Mouse (Mus musculus) limb, embryonic 14.5 days (tissue): Measurements from ENCODE around the gene Olfr93. TPM values are rescaled to one million over a fixed set of nuclear protein-coding genes. Genes with fewer than 3 reads are reported as not detected.
"Not testable (repeated sequence)": the region's sequence is repeated elsewhere in the genome, so short reads cannot be mapped to it uniquely, and the experiment has no call there.

Experiments
- ATAC-seq: fragments of 200-750 bp; cut with Nextera tagmentation; 2 replicates; pipeline ENCODE4 v1.8.0; 2017; ENCODE audit warnings: low read depth, moderate number of reproducible peaks, moderate TSS enrichment; ENCODE audit not compliant: low FRiP score
- DNase-seq: peaks from one replicate; pipeline ENCODE4 v3.0.0-alpha.2; 2015; ENCODE audit warnings: low spot score
- H3K27ac ChIP-seq: fragments of 300-500 bp; sonication (generic); replicated peaks from 2 replicates; pipeline ENCODE4 v1.5.1; 2014; ENCODE audit warnings: low read depth, mild to moderate bottlenecking, low read length, moderate library complexity, mixed read lengths
- H3K27me3 ChIP-seq: fragments of 300-500 bp; sonication (generic); 2 replicates; pipeline ENCODE4 v1.6.1; 2014; ENCODE audit warnings: low read length, mixed read lengths; ENCODE audit not compliant: control insufficient read depth, insufficient read depth
- H3K36me3 ChIP-seq: fragments of 300-500 bp; sonication (generic); 2 replicates; pipeline ENCODE4 v1.6.1; 2014; ENCODE audit warnings: mild to moderate bottlenecking, low read length, moderate library complexity, mixed read lengths; ENCODE audit not compliant: control insufficient read depth, insufficient read depth
- H3K4me1 ChIP-seq: fragments of 300-500 bp; sonication (generic); 2 replicates; pipeline ENCODE4 v1.6.1; 2014; ENCODE audit warnings: antibody characterized with exemption, low read length, mixed read lengths; ENCODE audit not compliant: control insufficient read depth, insufficient read depth
- H3K4me2 ChIP-seq: fragments of 300-500 bp; sonication (generic); replicated peaks from 2 replicates; pipeline ENCODE4 v1.6.1; 2014; ENCODE audit warnings: low read depth, mild to moderate bottlenecking, low read length, moderate library complexity; ENCODE audit not compliant: severe bottlenecking
- H3K4me3 ChIP-seq: fragments of 300-500 bp; sonication (generic); replicated peaks from 2 replicates; pipeline ENCODE4 v1.5.1; 2014; ENCODE audit warnings: low read length
- H3K9ac ChIP-seq: fragments of 300-500 bp; sonication (generic); 2 replicates; pipeline ENCODE4 v1.6.1; 2014; ENCODE audit warnings: mild to moderate bottlenecking, low read depth, low read length, moderate library complexity; ENCODE audit not compliant: severe bottlenecking
- H3K9me3 ChIP-seq: fragments of 300-500 bp; sonication (generic); 2 replicates; pipeline ENCODE4 v1.6.1; 2016; ENCODE audit warnings: low read length; ENCODE audit not compliant: control insufficient read depth
- POLR2A ChIP-seq: fragments of 200-500 bp; IDR thresholded peaks from 2 replicates; pipeline ENCODE4 v1.8.0; 2012; ENCODE audit warnings: inconsistent platforms, mild to moderate bottlenecking, moderate library complexity, borderline replicate concordance; ENCODE audit not compliant: insufficient read depth, insufficient read length; ENCODE audit errors: extremely low read depth
- WGBS: fragments of 180-500 bp; shearing (Covaris S2); extraction: QIAGEN DNeasy Blood & Tissue Kit; methylation state at CpG from one replicate; pipeline ENCODE4 v1.1.7; 2014; 5-methylcytosine and 5-hydroxymethylcytosine counted together
- polyA plus RNA-seq, 2 experiments: library from polyadenylated mRNA; depleted of rRNA in 1 of 2; stranded (reverse) in 1 of 2; unstranded in 1 of 2; fragments of >200 nt; fragmentation: Nextera tagmentation in 1 of 2; extraction: Ambion mirVana in 1 of 2; gene quantifications; 2 replicates each; pipeline versions ENCODE4 v1.2.1 to v1.2.3; 2012 to 2014

Olfr93 gene
- polyA plus RNA-seq, 2 experiments, result not detected

- Histone ChIP-seq H3K9me3 (no peaks in the 10 kb centered on the region), H3K9ac (no peak overlapping the region), H3K27me3 (peaks cover 28% of the 10 kb centered on the region), H3K27ac (no peak overlapping the region), H3K4me3 (no peak overlapping the region), H3K36me3 (no peaks in the 10 kb centered on the region), H3K4me1 (no peaks in the 10 kb centered on the region), H3K4me2 (no peak overlapping the region)
- ATAC-seq (no peak), DNase-seq (no peak)
- 84% methylated on average over 5 of the region's 5 CpGs for WGBS
- no peak for TF ChIP-seq POLR2A
Observed at GRCm38 (mm10) chr17:37194782-37195181, 33.5 kb upstream of the Olfr93 start.

GRCm38 (mm10) chr17:37193656-37194055 is 32.4 kb upstream of the Olfr93 start, which contains the start of gene Ubd:
Gene Ubd, plus strand, starts transcription at chr17:37193892.
- 89% methylated on average over 2 of the region's 2 CpGs for WGBS
- no peaks in the 10 kb centered on the region for H3K9me3 ChIP-seq
- no peak within 1 kb of the TSS for H3K4me3 ChIP-seq
- no peak within 1 kb of the TSS for H3K9ac ChIP-seq
- no peak within 1 kb of the TSS for H3K27ac ChIP-seq
- no peak within 1 kb of the TSS for H3K4me2 ChIP-seq
- no peak for TF ChIP-seq POLR2A
- DNase-seq (no peak), ATAC-seq (no peak)
- no peaks in the 10 kb centered on the region for H3K36me3 ChIP-seq
- peaks cover 28% of the 10 kb centered on the region for H3K27me3 ChIP-seq
- H3K4me1 ChIP-seq, result no peaks in the 10 kb centered on the region

GRCm38 (mm10) chr17:37193032-37193431 is 31.7 kb upstream of the Olfr93 start:
- Histone ChIP-seq H3K4me2 (no peak overlapping the region), H3K9ac (no peak overlapping the region), H3K4me1 (no peaks in the 10 kb centered on the region), H3K36me3 (no peaks in the 10 kb centered on the region), H3K4me3 (no peak overlapping the region), H3K27me3 (peaks cover 24% of the 10 kb centered on the region), H3K27ac (no peak overlapping the region), H3K9me3 (no peaks in the 10 kb centered on the region)
- no peak for ATAC-seq
- TF ChIP-seq POLR2A, result no peak
- DNase-seq, result no peak

GRCm38 (mm10) chr17:37190711-37191110 is 29.4 kb upstream of the Olfr93 start:
- Histone ChIP-seq H3K4me3 (no peak overlapping the region), H3K27me3 (peaks cover under 1% of the 10 kb centered on the region; the same call in 1 of the 2 replicates), H3K9ac (no peak overlapping the region), H3K9me3 (no peaks in the 10 kb centered on the region), H3K27ac (no peak overlapping the region), H3K36me3 (no peaks in the 10 kb centered on the region), H3K4me1 (no peaks in the 10 kb centered on the region), H3K4me2 (no peak overlapping the region)
- TF ChIP-seq POLR2A, result no peak
- DNase-seq (no peak), ATAC-seq (no peak)
- 44% methylated on average over 2 of the region's 2 CpGs for WGBS

GRCm38 (mm10) chr17:37185474-37185873 is 24.2 kb upstream of the Olfr93 start:
- DNase-seq (no peak), ATAC-seq (no peak)
- 46% methylated on average over 6 of the region's 6 CpGs for WGBS
- H3K27me3 ChIP-seq, result no peaks in the 10 kb centered on the region
- no peaks in the 10 kb centered on the region for H3K9me3 ChIP-seq
- H3K4me3 ChIP-seq, result no peak overlapping the region
- H3K27ac ChIP-seq, result no peak overlapping the region
- TF ChIP-seq POLR2A, result no peak
- no peaks in the 10 kb centered on the region for H3K36me3 ChIP-seq
- no peak overlapping the region for H3K4me2 ChIP-seq
- no peaks in the 10 kb centered on the region for H3K4me1 ChIP-seq
- H3K9ac ChIP-seq, result no peak overlapping the region

GRCm38 (mm10) chr17:37131366-37131765 is 29.9 kb downstream of the Olfr93 start:
- H3K36me3 ChIP-seq, H3K4me2 ChIP-seq, H3K9me3 ChIP-seq, H3K27ac ChIP-seq, H3K4me1 ChIP-seq, ATAC-seq, DNase-seq, H3K27me3 ChIP-seq, H3K9ac ChIP-seq, H3K4me3 ChIP-seq: not testable (repeated sequence)
- WGBS, result 75% methylated on average over 4 of the region's 4 CpGs
